Mouse (Mus musculus) NIH3T3 (cell line): ENCODE data around the gene Alg3.

ENCODE experiments used
- DNase-seq: peaks from one replicate; pipeline ENCODE4 v3.0.0-alpha.2; 2012; ENCODE audit warnings: low read depth

The Alg3 gene

GRCm38 (mm10) chr16:20604705-20605104 is 6.8 kb downstream of the Alg3 start:
- DNase-seq, result no peak

- DNase-seq, result peak; percentile 24
These were observed 11.0 kb downstream of the Alg3 start for GRCm38 (mm10) chr16:20600511-20600910.

- no peak for DNase-seq
These were observed 14.7 kb downstream of the Alg3 start for GRCm38 (mm10) chr16:20596687-20597441.

- DNase-seq, result no peak
These were observed 15.8 kb downstream of the Alg3 start for GRCm38 (mm10) chr16:20595737-20596136.

- no peak for DNase-seq
These were observed 16.4 kb downstream of the Alg3 start for GRCm38 (mm10) chr16:20595060-20595673.

- DNase-seq, result no peak
These were observed 20.3 kb downstream of the Alg3 start for GRCm38 (mm10) chr16:20591076-20591705.

- no peak for DNase-seq
These were observed 20.9 kb downstream of the Alg3 start for GRCm38 (mm10) chr16:20590680-20591038.

- DNase-seq, result no peak
These were observed 21.4 kb downstream of the Alg3 start for GRCm38 (mm10) chr16:20589939-20590679.

- DNase-seq, result no peak
These were observed 22.1 kb downstream of the Alg3 start, which contains the start of gene Vwa5b2 for GRCm38 (mm10) chr16:20589366-20589938. Gene Vwa5b2, plus strand, starts transcription at chr16:20589471.

- DNase-seq, result no peak
These were observed 46.5 kb downstream of the Alg3 start for GRCm38 (mm10) chr16:20565075-20565474.

- no peak for DNase-seq
These were observed 54.2 kb downstream of the Alg3 start for GRCm38 (mm10) chr16:20557381-20557780.
